Mouse (Mus musculus): Measurements from ENCODE around the gene Atp6v0b.

GRCm38 (mm10) chr4:117928234-117928633 is 41.1 kb upstream of the Atp6v0b start:
- peak; percentile 70 for TF ChIP-seq CTCF (IDR thresholded peaks at IDR 0.05; ENCODE audit: low read depth)
- no peak for TF ChIP-seq EP300 (IDR thresholded peaks at IDR 0.05; ENCODE audit: low read depth)

Data from heart, postnatal 0 days (tissue).